Mouse (Mus musculus): ENCODE measurements at regions not wholly inside any gene's neighbourhood (a gene's known extent, or its start where the extent isn't known, plus 50 kb on each side); places are given as distances from the start of the nearest gene placed in this dataset.

GRCm38 (mm10) chr8:79828763-79829542, 117.3 kb downstream of the Anapc10 start:
- WGBS: 24% methylated on average over 8 of the region's 8 CpGs
- Histone ChIP-seq H3K4me2 (ENCODE audit: low read depth, low read length) (peak overlapping the region; percentile 44), H3K4me3 (ENCODE audit: low read depth, low read length) (peak overlapping the region; percentile 4; the same call in 1 of the 2 replicates), H3K36me3 (ENCODE audit: control insufficient read depth, insufficient read depth, low read length) (no peaks in the 10 kb centered on the region), H3K9ac (ENCODE audit: low read depth, low read length) (no peak overlapping the region), H3K27me3 (replicated peaks; ENCODE audit: control insufficient read depth, insufficient read depth, low read length) (no peaks in the 10 kb centered on the region), H3K27ac (replicated peaks; ENCODE audit: low read depth, low read length) (no peak overlapping the region; the same call in 1 of the 2 replicates), H3K9me3 (ENCODE audit: control insufficient read depth, low read length) (no peaks in the 10 kb centered on the region), H3K4me1 (ENCODE audit: control insufficient read depth, insufficient read depth, low read length) (peaks cover 7% of the 10 kb centered on the region; the same call in 1 of the 2 replicates)
- peak; percentile 32 for DNase-seq (ENCODE audit: low spot score)
- peak; percentile 63; the same call in 1 of the 2 replicates for ATAC-seq (ENCODE audit: low read depth)

GRCm38 (mm10) chr8:79829543-79829890, 117.9 kb downstream of the Anapc10 start:
- H3K27me3 ChIP-seq (replicated peaks; ENCODE audit: control insufficient read depth, insufficient read depth, low read length): no peaks in the 10 kb centered on the region
- no peaks in the 10 kb centered on the region for H3K9me3 ChIP-seq (ENCODE audit: control insufficient read depth, low read length)
- H3K4me2 ChIP-seq (ENCODE audit: low read depth, low read length): peak overlapping the region; percentile 44
- no peak overlapping the region; the same call in 1 of the 2 replicates for H3K27ac ChIP-seq (replicated peaks; ENCODE audit: low read depth, low read length)
- no peak; the same call in 1 of the 2 replicates for ATAC-seq (ENCODE audit: low read depth)
- peaks cover 7% of the 10 kb centered on the region; the same call in 1 of the 2 replicates for H3K4me1 ChIP-seq (ENCODE audit: control insufficient read depth, insufficient read depth, low read length)
- 33% methylated on average over 11 of the region's 11 CpGs for WGBS
- DNase-seq (ENCODE audit: low spot score): no peak
- H3K9ac ChIP-seq (ENCODE audit: low read depth, low read length): no peak overlapping the region
- no peaks in the 10 kb centered on the region for H3K36me3 ChIP-seq (ENCODE audit: control insufficient read depth, insufficient read depth, low read length)
- H3K4me3 ChIP-seq (ENCODE audit: low read depth, low read length): peak overlapping the region; percentile 4; the same call in 1 of the 2 replicates

- Histone ChIP-seq H3K9ac (ENCODE audit: low read depth, low read length) (no peak overlapping the region), H3K9me3 (ENCODE audit: control insufficient read depth, low read length) (no peaks in the 10 kb centered on the region), H3K27me3 (replicated peaks; ENCODE audit: control insufficient read depth, insufficient read depth, low read length) (no peaks in the 10 kb centered on the region), H3K4me2 (ENCODE audit: low read depth, low read length) (peak overlapping the region; percentile 44), H3K36me3 (ENCODE audit: control insufficient read depth, insufficient read depth, low read length) (no peaks in the 10 kb centered on the region), H3K4me1 (ENCODE audit: control insufficient read depth, insufficient read depth, low read length) (peaks cover 7% of the 10 kb centered on the region; the same call in 1 of the 2 replicates), H3K4me3 (ENCODE audit: low read depth, low read length) (peak overlapping the region; percentile 4; the same call in 1 of the 2 replicates), H3K27ac (replicated peaks; ENCODE audit: low read depth, low read length) (no peak overlapping the region)
- peak; percentile 56 for DNase-seq (ENCODE audit: low spot score)
- ATAC-seq (ENCODE audit: low read depth): 0 out of 2 replicates have a peak, but pooled peaks have one; percentile 44
- 38% methylated on average over 19 of the region's 19 CpGs for WGBS
These were observed 118.5 kb downstream of the Anapc10 start for GRCm38 (mm10) chr8:79829941-79830633.

- DNase-seq (ENCODE audit: low spot score): no peak
- WGBS: 85% methylated on average over 1 of the region's 1 CpGs
- Histone ChIP-seq H3K27ac (replicated peaks; ENCODE audit: low read depth, low read length) (no peak overlapping the region), H3K4me1 (ENCODE audit: control insufficient read depth, insufficient read depth, low read length) (no peaks in the 10 kb centered on the region), H3K4me3 (ENCODE audit: low read depth, low read length) (no peak overlapping the region), H3K36me3 (ENCODE audit: control insufficient read depth, insufficient read depth, low read length) (no peaks in the 10 kb centered on the region), H3K9me3 (ENCODE audit: control insufficient read depth, low read length) (no peaks in the 10 kb centered on the region), H3K4me2 (ENCODE audit: low read depth, low read length) (no peak overlapping the region), H3K27me3 (replicated peaks; ENCODE audit: control insufficient read depth, insufficient read depth, low read length) (no peaks in the 10 kb centered on the region), H3K9ac (ENCODE audit: low read depth, low read length) (no peak overlapping the region)
- no peak for ATAC-seq (ENCODE audit: low read depth)
These were observed 127.3 kb downstream of the Anapc10 start for GRCm38 (mm10) chr8:79838961-79839360.

GRCm38 (mm10) chr8:79849982-79850514, 138.4 kb downstream of the Anapc10 start:
- no peak overlapping the region for H3K9ac ChIP-seq (ENCODE audit: low read depth, low read length)
- WGBS: 55% methylated on average over 7 of the region's 7 CpGs
- H3K4me2 ChIP-seq (ENCODE audit: low read depth, low read length): no peak overlapping the region
- peak; percentile 75 for ATAC-seq (ENCODE audit: low read depth)
- no peaks in the 10 kb centered on the region for H3K4me1 ChIP-seq (ENCODE audit: control insufficient read depth, insufficient read depth, low read length)
- H3K27me3 ChIP-seq (replicated peaks; ENCODE audit: control insufficient read depth, insufficient read depth, low read length): no peaks in the 10 kb centered on the region
- H3K27ac ChIP-seq (replicated peaks; ENCODE audit: low read depth, low read length): no peak overlapping the region
- no peak overlapping the region for H3K4me3 ChIP-seq (ENCODE audit: low read depth, low read length)
- H3K9me3 ChIP-seq (ENCODE audit: control insufficient read depth, low read length): no peaks in the 10 kb centered on the region
- H3K36me3 ChIP-seq (ENCODE audit: control insufficient read depth, insufficient read depth, low read length): no peaks in the 10 kb centered on the region
- peak; percentile 83 for DNase-seq (ENCODE audit: low spot score)

GRCm38 (mm10) chr8:79850519-79850918, 138.9 kb downstream of the Anapc10 start:
- ATAC-seq (ENCODE audit: low read depth) (no peak), DNase-seq (ENCODE audit: low spot score) (peak; percentile 26)
- Histone ChIP-seq H3K9ac (ENCODE audit: low read depth, low read length) (no peak overlapping the region), H3K4me3 (ENCODE audit: low read depth, low read length) (no peak overlapping the region), H3K4me2 (ENCODE audit: low read depth, low read length) (no peak overlapping the region), H3K27me3 (replicated peaks; ENCODE audit: control insufficient read depth, insufficient read depth, low read length) (no peaks in the 10 kb centered on the region), H3K27ac (replicated peaks; ENCODE audit: low read depth, low read length) (no peak overlapping the region), H3K36me3 (ENCODE audit: control insufficient read depth, insufficient read depth, low read length) (no peaks in the 10 kb centered on the region), H3K9me3 (ENCODE audit: control insufficient read depth, low read length) (no peaks in the 10 kb centered on the region), H3K4me1 (ENCODE audit: control insufficient read depth, insufficient read depth, low read length) (no peaks in the 10 kb centered on the region)
- 51% methylated on average over 6 of the region's 6 CpGs for WGBS

- DNase-seq (ENCODE audit: low spot score) (peak; percentile 42), ATAC-seq (ENCODE audit: low read depth) (peak; percentile 41; the same call in 1 of the 2 replicates)
- H3K27ac ChIP-seq (replicated peaks; ENCODE audit: low read depth, low read length): no peak overlapping the region
- H3K9ac ChIP-seq (ENCODE audit: low read depth, low read length): no peak overlapping the region
- H3K4me1 ChIP-seq (ENCODE audit: control insufficient read depth, insufficient read depth, low read length): no peaks in the 10 kb centered on the region; the same call in 1 of the 2 replicates
- 62% methylated on average over 7 of the region's 7 CpGs for WGBS
- H3K27me3 ChIP-seq (replicated peaks; ENCODE audit: control insufficient read depth, insufficient read depth, low read length): no peaks in the 10 kb centered on the region
- H3K36me3 ChIP-seq (ENCODE audit: control insufficient read depth, insufficient read depth, low read length): no peaks in the 10 kb centered on the region
- H3K9me3 ChIP-seq (ENCODE audit: control insufficient read depth, low read length): no peaks in the 10 kb centered on the region
- no peak overlapping the region for H3K4me3 ChIP-seq (ENCODE audit: low read depth, low read length)
- no peak overlapping the region for H3K4me2 ChIP-seq (ENCODE audit: low read depth, low read length)
These were observed 160.9 kb downstream of the Anapc10 start for GRCm38 (mm10) chr8:79872416-79873077.

GRCm38 (mm10) chr8:79907971-79908370, 149.8 kb downstream of the Hhip start:
- no peak overlapping the region for H3K9ac ChIP-seq (ENCODE audit: low read depth, low read length)
- 64% methylated on average over 6 of the region's 6 CpGs for whole genome bisulfite sequencing
- H3K4me3 ChIP-seq (ENCODE audit: low read depth, low read length): no peak overlapping the region
- no peak overlapping the region for H3K4me2 ChIP-seq (ENCODE audit: low read depth, low read length)
- no peaks in the 10 kb centered on the region for H3K9me3 ChIP-seq (ENCODE audit: control insufficient read depth, low read length)
- ATAC-seq (ENCODE audit: low read depth): no peak
- H3K27me3 ChIP-seq (replicated peaks; ENCODE audit: control insufficient read depth, insufficient read depth, low read length): no peaks in the 10 kb centered on the region
- H3K4me1 ChIP-seq (ENCODE audit: control insufficient read depth, insufficient read depth, low read length): peaks cover 3% of the 10 kb centered on the region; the same call in 1 of the 2 replicates
- no peaks in the 10 kb centered on the region for H3K36me3 ChIP-seq (ENCODE audit: control insufficient read depth, insufficient read depth, low read length)
- peak; percentile 50 for DNase-seq (ENCODE audit: low spot score)
- no peak overlapping the region for H3K27ac ChIP-seq (replicated peaks; ENCODE audit: low read depth, low read length)
